Mouse (Mus musculus): ENCODE results near the gene 4930595M18Rik. TPM values are rescaled to one million over a fixed set of nuclear protein-coding genes. Genes with fewer than 3 reads are reported as not detected.

4930595M18Rik gene
- not detected for total RNA-seq (2021)
- long read RNA-seq, experiment 1, result 0 reads
- long read RNA-seq, experiment 2, result 0 reads

GRCm38 (mm10) chrX:81458021-81458420, at the start of gene 4930595M18Rik:
Gene 4930595M18Rik, minus strand, starts transcription at chrX:81458121.
- DNase-seq (ENCODE audit: low spot score in 2 of 2), result no peak

DNA sequence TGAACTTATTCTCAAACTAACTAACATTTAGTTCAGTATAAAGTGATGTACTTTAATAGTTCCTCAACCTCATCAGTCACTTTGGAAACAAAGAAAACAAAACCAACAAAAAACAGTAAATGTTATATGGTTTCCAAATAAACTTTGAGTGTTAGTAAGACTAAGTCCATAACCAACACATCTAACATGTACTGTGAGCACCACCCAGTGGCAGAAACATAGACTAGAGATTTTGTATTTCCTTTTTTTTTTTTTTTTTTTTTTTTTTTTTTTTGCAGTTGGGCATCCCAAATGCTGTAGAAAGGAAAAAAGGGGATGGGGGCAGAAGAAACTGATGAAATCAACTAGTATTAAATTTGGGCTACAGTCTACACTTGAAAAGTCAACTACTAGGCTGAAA, 14.6 kb upstream of the 4930595M18Rik start:
- DNase-seq (ENCODE audit: low spot score in 2 of 2), result peak in 1 of 2 experiments; percentile 2
